Mouse (Mus musculus) lung, postnatal 0 days (tissue): ENCODE data around the gene Smim27.

Experiments used
- CTCF ChIP-seq: IDR thresholded peaks from 2 replicates; pipeline ENCODE4 v1.5.1; 2016; ENCODE audit warnings: antibody characterized with exemption, mild to moderate bottlenecking
- EP300 ChIP-seq: IDR thresholded peaks from 2 replicates; pipeline ENCODE4 v1.6.1; 2016; ENCODE audit warnings: antibody characterized with exemption, mild to moderate bottlenecking, control low read depth

DNA sequence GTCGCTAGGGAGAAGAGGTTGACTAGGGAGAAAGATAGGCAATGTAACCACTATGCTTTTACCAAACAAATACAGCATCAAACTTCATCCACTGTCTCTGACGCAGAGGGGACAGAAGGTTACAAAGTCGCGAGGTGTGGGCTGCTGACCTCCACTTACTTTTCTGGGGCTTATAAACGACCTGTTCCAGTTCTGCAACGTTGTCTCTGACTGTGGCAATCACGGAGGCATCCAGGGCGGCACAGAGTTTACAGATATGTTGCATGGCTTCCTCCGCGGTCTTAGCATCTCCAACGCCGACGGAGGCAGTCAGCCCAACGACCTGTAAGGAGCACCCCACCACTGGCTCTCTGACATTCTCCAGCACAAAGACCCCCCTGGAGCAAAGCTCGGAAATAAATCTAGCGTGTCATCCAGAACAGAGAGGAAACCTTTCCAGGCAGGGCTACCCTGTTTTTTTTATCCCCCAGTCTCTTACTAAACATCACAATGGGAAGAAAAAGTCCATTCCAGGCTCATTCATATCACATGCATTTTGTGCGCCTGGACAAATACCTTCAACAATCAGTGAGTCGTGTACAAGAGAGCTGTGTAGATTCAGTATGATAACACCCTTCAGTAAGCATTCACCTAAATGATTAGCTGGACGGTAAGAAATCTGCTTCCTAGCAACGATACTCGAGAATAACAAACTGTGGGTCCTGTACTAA lies 47.3 kb upstream of the Smim27 start:
- TF ChIP-seq CTCF (no peak), EP300 (no peak)
